Mouse (Mus musculus) cerebellum, adult 11-12 months (tissue): Measurements from ENCODE around the gene Psmb7.

Source experiments
- DNase-seq: peaks from one replicate; pipeline ENCODE4 v3.0.0; 2022

Psmb7 gene

DNA sequence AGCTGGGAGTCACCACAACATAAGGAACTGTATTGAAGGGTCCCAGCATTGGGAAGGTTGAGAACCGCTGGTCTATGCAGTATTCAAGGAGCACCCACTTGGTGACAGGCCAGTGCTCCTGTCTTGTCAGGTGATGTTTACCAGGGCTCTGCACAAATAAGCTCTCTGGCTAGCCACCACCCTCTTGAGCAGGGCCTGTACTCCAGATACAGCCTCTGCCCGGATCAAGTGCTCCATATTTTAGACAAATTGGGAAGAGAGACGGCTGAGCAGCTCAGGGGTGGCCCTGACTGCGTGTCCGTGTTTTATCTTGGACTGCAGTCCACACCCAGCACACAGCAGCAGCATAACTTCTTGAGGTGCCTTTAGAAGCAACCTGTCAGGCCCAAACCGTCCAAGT lies 57.2 kb downstream of the Psmb7 start:
- no peak for DNase-seq

DNA sequence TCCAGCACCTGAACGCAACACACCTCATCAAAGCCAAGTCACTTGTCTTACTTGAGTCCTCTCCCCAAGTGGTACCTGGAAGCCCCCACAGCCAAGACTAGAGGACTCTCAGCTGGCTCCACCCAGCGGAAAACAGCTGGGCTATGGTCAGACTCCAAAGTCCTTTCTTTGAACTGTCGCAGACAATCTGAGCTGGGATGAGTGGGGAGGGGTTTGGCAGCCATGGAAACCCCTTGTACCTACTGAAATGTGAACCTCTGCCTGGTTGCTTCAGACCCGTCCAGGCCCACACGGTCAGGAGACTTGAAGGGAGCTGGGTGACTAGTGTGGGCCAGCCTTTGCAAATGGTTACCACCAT lies 58.5 kb downstream of the Psmb7 start:
- no peak for DNase-seq

DNA sequence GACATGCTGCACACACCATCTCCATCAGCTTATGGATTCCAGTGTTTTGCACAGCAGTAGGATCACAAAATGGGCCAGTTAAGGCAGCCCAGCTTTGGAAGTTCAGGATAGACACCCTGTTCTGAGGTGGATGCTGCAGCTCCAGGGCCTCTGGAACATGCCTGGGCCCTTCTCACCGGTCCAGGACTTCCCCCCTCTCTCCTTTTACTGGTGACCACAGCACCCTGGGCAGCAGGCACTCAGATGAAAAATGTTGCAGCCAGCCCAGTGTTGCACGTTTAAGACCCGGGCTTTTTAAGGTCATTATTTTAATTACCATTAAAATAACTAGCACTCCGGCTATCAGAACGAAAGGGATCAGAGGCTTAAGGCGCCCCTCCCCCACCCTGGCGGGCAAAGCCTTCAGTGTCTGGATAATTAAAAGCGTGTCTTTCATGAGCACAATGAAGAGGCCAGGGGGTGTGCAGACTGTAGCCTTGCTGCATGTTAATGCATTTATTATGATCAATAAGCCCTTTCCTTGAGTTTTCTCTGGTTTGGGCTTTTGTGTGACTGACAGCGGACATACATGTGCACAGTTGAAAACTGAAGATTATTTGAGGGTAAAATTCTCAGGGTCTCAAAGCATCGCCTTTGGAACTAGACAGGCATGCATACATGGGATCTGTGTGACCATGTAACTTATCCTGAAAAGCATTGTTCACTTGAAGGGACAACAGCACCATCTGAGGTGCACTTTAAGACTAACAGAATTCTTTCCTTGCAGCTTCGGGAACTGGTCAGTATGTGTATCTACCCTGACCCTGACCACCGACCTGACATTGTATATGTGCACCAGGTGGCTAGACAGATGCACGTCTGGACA lies 59.1 kb downstream of the Psmb7 start:
- DNase-seq: no peak

DNA sequence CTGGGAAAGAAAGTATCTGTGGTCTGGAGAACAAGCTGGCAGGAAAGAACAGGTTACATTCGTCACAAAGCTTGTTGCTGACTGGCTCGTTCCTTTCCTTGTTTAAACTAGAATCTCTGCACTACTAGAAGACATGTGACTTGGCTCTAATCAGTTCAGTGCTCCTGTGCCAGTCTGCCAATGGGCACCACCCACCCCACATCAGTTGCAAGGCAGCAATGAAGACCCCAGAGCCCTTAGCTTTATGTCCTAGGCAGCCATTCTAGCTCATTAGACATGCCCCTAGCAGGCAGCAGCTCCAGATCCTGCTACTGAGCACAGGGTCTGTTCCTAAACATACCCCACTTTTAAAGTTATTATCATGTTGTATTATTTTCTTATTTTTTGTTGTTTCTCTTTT lies 59.9 kb downstream of the Psmb7 start:
- DNase-seq: no peak

DNA sequence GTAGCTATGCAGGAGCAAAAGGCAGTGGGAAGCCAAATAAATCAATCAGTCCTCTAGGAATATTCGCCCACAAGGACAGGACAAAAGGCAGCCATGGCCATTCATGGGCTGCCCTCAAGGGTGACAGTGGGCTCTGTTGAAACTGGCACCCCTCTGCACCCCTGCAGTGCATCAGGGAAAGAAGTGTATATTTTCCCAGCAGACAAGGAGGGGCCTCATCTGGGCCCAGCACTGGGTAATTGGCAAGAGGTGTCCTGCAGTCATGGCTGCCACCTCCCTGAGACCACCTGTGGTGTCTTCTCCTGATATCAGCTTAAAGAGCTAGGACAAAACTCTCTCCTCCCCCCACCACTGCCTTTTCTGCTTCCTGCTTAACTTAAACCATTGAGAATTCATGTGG lies 64.4 kb downstream of the Psmb7 start:
- DNase-seq: peak; percentile 45

DNA sequence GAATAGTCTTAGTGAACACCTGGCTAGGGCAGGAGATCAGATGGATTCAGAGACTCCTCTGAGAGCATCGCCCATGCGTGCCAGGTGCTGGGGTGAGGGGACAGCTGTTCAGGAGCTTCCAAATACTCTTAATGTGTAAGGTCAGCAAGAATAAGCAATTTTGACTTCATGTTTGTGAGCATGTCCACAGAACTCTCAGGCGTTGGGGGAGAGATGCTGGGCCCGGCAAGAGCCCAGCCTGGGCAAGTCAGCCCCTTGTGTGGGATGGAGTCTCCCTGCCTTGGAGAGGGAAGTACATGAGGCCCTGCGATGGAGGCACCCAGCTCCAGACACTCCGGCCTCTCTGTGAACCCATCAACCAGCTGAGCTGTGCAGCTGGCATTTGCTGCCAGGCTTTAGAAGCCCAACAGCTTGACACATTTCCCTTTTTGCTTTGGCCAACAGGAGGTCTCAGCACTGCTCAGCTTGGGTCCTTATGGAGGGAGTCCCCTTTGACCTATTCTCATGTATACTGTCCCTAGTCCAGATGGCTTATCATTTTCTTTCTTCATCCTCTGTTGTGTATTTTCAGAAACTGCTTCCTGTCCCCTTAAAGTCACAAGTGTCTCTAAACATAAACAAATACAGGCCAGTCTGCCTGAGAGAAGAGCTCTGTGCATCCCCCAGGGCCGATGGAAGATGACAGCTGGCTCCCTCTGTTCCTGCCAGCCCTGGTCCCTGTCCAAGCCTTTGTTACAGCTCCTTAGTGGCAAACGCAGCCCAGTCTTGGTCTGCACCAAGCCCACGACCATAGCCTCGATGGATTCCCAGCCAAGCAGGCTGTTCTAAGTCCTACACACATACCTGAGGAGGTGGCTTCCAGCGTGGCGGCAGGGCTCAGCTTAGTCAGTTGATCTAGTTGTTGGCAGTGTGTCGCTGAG lies 65.0 kb downstream of the Psmb7 start:
- DNase-seq: peak; percentile 59

DNA sequence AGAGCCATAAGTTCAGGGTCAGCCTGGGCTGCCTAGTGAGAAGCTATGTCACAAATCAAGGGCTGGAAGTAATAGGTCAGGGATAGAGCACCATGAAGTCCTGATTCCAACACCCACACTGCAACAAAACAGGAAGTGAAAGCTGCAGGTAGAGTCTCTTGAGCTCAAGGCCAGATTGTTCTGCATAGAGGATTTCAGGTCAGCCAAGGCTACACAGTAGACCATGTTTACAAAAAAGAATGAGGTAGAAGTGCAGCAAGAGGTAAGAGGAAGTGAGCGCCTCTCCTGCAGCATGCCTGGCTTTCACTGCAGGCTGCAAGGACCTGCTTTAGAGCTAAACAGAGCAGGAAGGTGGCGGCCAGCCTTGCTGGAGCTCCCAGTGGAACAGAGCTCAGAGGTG lies 69.2 kb downstream of the Psmb7 start:
- DNase-seq: no peak

DNA sequence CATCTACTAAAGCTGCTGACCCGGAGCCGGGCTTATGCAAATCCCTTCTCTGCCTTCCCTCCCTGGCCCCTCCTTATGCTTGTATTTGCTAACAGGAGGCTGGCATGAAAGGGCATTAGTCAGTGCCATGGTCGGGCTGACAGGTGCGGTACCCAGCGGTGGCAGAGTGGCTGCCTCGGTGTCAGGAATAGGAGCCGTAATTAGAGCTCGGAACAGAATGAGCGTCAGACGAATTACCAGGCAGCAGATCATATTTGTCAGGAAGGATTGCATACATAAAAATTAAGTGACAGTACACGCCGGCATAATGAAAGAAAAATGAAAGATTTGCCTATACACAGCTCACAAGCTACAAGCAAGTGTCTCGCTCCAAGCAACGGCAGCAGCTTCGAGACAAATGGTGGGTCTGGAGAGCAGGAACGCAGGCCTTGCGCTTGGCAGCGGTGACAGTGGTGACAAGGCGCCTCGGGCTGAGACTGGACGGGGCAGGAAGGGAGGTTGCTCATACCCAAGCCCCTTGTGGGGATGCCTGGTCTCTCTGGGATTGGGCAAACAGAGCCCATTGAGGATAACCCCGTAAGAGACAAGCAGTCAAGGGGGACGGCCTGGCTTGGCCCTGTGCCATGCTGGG lies 71.8 kb downstream of the Psmb7 start:
- peak; percentile 70 for DNase-seq

DNA sequence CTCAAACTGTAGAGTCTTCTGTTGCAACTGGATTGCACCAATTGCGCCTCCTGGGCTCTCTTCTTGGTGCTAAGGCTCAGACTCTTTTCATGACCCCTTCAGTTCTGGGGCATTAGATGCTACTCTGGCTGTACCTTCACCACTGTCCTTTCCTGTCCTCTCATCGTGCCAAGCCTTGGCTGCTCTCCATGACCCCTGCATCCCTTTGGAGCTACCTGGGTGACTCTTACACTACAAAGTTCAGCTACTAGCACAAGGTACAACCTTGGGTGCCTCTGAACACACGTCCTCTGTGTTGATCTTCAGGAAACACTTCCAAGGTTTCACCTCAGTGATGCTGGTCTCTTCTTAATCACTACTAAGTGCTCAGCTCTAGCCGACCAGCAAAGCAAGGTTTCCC lies 81.3 kb downstream of the Psmb7 start:
- DNase-seq: no peak

DNA sequence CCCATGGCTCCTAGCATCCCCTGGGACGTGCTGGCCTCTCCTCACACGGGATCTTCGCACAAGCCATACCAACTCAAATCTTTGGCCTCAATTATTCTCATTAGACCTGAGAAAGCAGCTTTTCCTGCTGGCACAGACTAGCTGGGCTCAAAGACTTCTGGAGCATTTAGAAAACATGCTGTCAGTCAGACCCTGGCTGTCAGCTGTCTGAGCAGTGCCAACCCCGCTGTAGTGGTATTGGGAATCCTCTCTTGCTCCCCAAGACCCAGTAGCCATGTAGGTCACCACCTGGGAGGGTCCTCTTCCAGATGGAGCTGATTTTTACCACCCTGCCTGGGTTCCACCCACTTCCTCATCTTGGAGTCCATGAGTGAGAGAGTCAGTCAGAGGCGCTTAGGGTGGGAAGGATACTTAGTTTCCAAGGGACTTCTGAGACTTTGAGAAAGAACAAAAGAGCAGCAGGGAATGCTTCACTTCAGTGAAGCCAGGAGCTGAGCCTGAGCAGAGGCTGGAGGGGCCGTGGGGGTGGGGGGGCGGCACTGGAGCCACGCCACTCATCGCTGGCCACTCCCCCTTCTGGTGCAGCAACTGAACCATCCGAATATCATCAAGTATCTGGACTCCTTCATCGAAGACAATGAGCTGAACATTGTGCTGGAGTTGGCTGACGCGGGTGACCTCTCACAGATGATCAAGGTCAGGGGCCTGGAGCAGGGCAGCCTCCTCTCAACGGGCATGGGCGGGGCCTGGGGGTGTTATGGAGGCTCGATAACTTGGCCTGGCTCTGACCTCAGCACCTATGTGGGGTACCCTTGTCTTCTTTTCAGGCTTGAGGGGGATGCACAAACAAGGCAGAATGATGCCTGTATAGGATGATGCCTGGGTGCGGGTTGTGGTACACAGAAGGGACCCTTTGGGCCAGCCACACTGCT lies 83.3 kb downstream of the Psmb7 start:
- no peak for DNase-seq

DNA sequence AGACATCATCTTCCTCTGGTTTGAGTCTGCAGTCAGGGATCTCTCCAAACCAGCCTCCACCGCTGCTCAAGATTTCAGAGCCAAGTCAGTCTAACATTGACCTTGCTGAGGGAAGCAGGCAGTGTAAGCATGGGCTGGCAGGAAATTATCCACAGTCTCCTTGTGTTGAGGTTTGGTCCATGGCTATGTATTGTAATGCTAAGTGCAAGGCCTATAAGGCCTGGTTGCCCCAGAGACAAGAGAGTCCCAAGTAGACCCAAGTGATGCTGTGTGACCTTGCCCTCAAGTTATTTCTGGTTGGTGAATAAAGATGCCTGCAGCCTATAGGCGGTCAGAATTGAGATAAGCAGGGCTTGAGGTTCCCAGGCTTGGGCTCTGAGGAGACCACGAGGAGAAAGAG lies 87.2 kb downstream of the Psmb7 start:
- DNase-seq: no peak

DNA sequence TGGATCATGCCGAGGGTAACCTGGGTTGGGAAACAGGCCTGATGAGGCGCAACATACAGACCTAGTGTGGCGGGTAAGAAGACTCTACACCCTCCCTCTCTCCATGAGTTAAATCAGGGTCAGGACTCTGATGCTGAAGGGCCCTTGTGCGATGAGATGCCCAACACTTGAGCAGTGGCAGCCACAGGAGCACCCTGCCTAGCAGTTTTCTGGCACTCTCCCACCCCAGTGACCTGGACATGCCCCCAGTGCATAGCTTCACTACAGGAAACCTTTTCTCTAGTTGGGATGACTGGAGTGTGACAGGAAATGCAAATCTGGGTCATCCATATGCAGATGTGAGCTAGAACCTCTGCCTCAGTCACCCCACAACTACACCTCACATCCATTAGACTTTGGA lies 88.2 kb downstream of the Psmb7 start:
- no peak for DNase-seq

DNA sequence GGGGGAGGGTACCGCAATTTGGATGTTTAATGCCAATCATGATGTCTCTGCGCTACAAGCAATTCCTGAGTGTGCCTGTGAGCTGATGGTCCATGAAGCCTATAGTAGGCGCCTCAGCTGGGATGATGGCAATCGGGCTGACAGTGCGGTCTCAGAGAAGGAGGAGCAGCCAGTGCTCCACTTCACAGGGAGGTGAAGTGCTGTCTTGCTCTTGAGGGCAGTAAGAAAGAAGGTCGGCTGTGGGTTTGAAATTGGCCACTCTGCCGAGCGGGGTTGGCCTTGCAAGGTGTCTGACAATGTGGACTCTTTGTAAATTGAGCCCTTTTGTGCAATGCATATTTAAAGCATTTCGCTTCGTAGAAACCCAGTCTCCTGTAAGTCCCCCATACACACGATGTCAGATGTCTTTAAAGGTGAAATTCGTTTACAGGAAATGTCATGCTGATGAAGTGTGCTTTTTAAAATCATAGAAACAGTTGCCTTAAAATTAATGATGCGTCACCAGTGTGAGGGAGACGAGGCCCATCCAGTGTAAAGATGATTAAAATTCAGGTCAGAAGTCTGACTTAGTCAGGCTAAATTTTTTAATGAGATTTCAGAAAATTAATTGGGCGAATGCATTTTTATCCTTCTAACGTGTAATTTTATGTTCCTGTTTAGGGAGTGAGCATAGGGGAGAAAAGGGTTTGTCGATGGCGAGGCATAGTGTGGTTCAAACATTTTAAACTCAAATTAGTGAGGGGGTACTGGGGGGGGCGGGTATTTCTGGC lies 89.5 kb downstream of the Psmb7 start:
- DNase-seq: no peak

DNA sequence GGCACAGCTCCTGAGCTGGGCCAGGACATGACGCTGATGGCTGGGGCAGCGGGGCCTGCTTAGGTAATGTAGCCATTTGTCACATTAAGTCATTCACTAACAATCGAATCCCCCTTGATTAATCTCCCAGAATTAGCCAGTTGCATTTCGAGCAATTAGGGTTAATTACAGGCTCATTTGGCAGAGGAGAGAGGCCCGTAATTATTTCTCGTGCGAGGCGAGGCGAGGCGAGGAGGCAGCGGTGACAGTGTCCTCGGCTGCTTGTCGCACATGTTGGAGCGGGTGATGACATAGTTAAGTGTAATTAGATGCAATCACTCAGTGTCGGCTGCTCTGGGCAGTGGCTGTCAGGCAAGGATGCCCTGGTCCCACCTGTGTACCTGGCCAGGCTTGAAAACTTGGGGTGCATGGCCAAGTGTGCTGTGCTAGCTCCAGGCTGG lies 91.9 kb downstream of the Psmb7 start:
- DNase-seq: no peak

DNA sequence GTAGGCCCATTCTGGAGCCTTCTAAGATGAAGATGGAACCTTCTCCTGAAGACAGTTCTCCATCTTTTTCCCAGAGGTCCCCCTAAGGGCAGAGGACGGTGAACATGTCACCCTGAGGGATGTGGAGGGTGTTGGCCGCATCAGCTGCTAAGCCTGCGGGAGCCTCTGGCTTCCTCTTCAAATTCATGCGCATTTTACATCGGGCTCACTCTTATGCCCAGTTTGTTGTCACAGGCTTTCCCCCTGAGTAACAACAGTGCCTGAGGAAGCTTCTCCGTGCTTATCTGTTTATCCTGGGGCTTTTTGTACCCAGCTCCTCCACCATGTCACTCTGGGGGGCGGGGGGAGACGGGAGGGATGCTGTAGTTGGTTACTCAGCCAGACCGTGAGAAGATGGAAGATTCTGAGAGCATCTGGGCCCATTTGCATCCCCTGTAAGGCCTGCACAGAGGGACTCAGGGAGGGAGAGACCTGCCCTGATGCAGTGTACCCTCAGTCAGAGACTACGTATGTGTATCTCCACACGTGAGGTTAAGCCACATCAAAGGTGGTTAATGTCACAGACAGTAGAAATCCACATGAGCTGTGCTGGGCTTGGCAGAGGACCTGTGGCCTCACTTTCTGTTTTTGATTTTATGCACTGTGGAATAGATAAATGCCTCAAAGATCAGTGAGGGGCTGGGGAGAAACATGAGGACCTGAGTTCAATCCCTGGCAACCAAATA lies 95.9 kb downstream of the Psmb7 start:
- no peak for DNase-seq

DNA sequence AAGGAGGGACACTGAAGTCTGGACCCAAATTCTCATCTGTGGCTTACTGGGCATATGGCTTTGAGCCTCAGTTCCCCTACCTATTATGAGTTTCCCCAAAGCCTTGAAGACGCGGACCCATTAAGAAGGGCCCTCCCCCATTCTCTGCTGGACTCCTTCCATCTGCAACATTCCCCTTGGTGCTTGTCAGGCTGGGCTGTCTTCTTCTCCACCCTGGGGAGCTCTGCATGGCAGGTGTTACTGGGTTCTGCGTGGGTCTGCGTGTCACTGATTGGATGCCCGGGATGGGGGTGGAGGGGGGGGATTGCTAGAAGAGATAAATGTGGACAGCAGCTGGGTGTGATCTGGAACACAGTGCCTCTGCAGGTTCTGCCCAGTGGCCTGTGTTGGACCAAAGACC lies 97.1 kb downstream of the Psmb7 start:
- DNase-seq: no peak

DNA sequence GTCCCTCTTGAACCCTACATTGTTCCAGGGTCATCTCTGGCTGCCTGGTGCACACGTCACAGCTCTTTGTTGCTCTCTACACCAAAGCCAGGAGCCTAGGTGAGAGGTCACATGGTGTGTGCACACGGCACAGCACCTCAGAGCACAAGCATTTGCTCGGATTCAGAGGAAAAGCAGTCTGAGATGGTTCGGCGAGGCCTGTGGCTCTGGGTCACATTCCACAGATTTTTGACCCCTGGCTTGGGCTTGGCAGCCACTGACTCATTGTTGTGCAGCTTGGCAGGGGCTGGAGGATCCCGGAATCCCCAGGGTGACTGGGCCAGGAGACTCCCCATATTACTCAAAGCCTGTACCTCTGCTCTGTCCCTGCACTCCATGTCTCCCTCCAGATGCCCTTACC lies 97.7 kb downstream of the Psmb7 start:
- no peak for DNase-seq

DNA sequence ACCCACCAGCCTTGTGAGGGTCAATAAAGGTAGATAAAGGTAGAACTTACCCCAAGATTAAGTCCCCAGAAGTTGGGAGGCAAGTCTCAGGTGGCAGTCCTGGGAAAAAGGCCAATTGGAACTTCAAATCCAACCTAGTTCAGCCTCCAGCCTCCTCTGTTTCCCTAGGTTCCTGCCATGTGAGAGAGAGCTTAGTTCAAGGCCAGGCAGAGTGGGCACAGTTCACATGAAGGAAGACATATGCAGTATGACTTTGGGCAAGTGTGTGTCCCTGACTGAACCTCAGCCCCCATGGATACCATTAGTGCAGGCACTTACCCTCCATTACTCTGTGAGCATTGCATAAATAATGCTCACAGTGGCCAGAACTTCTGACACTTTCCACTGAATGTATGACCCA lies 98.2 kb downstream of the Psmb7 start:
- DNase-seq: no peak

DNA sequence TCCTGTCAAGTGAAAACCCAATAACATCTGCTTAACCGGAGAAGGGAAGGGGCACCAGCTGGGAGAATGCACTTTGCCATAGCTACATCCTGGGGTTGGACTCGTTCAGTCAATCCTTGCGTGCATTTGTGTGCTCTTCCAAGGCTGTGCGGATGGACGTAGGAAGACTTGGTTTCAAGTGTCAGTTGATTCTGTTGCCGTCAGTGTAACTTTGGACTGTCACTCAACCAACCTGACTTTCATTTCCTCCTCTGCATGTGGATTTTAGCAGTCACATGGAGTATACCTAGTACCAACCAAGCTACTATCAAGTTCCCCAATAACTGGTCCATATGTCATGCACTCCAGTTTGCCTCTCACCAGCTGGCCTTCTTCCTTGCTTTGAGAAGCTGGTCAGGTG lies 98.9 kb downstream of the Psmb7 start:
- no peak for DNase-seq

DNA sequence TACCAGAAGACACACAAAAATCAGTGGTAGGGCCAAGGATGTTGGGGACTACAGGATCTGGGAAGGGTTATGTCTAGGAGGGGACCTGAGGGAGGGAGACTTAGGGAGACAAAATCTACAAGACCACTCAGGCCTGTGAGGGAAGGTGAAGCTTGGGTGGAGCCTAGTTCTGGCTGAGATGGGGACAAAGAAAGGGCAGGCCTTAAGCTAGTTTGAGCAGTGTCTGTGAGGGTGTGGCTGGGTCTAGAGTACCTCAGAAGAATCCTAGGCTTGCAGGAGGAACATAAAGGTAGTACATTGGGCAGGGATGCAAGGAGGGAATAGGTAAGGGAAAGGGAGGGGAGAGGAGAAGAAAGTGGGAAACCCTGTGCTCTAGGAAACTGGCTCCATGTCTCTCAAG lies 99.5 kb downstream of the Psmb7 start:
- DNase-seq: no peak

DNA sequence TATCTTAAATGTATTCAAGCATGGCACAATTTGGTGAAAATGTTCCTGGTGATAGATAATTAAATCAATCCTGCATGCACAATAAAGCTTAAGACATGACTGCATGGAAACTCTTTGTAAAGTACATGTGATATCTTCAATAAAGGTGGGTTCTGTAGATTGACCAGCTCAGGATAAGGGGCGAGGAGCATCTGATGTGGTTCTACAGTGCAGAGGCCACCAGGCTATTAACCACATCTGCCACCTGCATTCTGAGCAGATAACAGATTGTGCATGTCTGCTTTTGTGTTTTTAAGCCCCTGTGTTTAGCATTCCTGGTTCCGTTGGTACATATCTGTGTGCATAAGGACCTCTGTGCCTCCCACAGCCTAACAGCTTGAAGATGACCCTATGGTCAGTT lies 100.7 kb downstream of the Psmb7 start:
- no peak for DNase-seq
